8 mouse cellular contexts compared by ENCODE assay signal in the genomic region with DNA sequence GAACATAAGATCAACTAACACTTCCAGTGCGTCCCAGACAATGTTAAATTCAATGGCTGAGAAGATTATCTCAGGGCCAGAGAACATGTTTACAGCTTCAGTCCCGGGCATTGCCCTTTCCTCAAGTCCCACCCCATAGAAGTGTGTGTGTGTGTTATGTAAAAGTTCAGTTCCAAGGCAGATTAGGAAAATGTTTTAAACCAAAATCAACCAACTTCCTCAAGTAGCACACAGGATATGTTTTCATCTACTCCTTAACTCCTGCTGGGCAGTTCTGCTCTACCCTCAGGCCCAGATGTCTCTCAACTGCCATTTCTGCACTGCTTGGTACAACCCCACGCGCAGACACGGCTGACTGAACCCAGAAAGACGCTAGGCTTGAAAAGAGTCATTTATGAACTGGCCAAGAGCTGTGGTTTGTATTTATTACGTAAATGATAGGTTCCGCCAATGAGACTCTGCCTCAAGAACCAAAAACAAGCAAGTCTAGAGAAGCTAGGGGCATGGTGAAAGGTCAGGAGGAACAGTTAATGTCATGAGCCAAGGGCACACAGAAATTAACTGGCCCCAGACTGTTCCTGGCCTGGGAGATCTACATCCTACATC.
DNase-seq lines count a peak whose midpoint lies in the region; ATAC-seq and TF ChIP-seq lines count a peak whose summit lies in the region.

No protein-coding gene starts in this region.

- no peak overlapping the region for H3K4me2 ChIP-seq in lung, embryonic 14.5 days
- H3K4me2 ChIP-seq in neural tube, embryonic 15.5 days: no peak overlapping the region

- peak overlapping the region; percentile 30; the same call in 1 of the 2 replicates for H3K27ac ChIP-seq in lung, embryonic 14.5 days (ENCODE audit: low read depth)
- peak overlapping the region; percentile 5 for H3K27ac ChIP-seq in cortical plate, adult 2 months (ENCODE audit: insufficient read depth, low read length)
- H3K27ac ChIP-seq in neural tube, embryonic 15.5 days (replicated peaks): peak overlapping the region; percentile 2; the same call in 1 of the 2 replicates

- H3K4me1 ChIP-seq in lung, embryonic 14.5 days (ENCODE audit: insufficient read depth): peaks cover 9% of the 10 kb centered on the region
- H3K4me1 ChIP-seq in cortical plate, adult 2 months (ENCODE audit: control insufficient read depth, insufficient read depth, low read length): no peaks in the 10 kb centered on the region
- peaks cover 4% of the 10 kb centered on the region; the same call in 1 of the 2 replicates for H3K4me1 ChIP-seq in neural tube, embryonic 15.5 days

- H3K4me3 ChIP-seq in lung, embryonic 14.5 days (ENCODE audit: low read depth, low read length): no peak overlapping the region
- no peak overlapping the region for H3K4me3 ChIP-seq in cortical plate, adult 2 months (ENCODE audit: insufficient read depth, low read length)
- H3K4me3 ChIP-seq in neural tube, embryonic 15.5 days (replicated peaks): no peak overlapping the region

- peak; percentile 31 for DNase-seq in lung, embryonic 14.5 days
- no peak for DNase-seq in lung, postnatal 14 days
- DNase-seq in kidney, postnatal 36 days: peak; percentile 63 to 72
- DNase-seq in cerebellum, adult 11 months: no peak
- no peak for DNase-seq in cerebellum, adult 18-20 months
- no peak for DNase-seq in left cerebral cortex, postnatal 14 days (ENCODE audit: low spot score in 2 of 2)

- no peaks in the 10 kb centered on the region for H3K27me3 ChIP-seq in lung, embryonic 14.5 days (ENCODE audit: insufficient read depth, low read length)
- no peaks in the 10 kb centered on the region for H3K27me3 ChIP-seq in neural tube, embryonic 15.5 days (replicated peaks)

- no peak for TF ChIP-seq CTCF in lung, embryonic 14.5 days (IDR thresholded peaks at IDR 0.05; ENCODE audit: low read depth)
- TF ChIP-seq CTCF in cortical plate, adult 2 months (IDR thresholded peaks at IDR 0.05; ENCODE audit: extremely low read depth, insufficient read depth, low read length): no peak

- no peak overlapping the region for H3K9ac ChIP-seq in lung, embryonic 14.5 days
- no peak overlapping the region for H3K9ac ChIP-seq in neural tube, embryonic 15.5 days (replicated peaks)

- TF ChIP-seq POLR2A in cortical plate, adult 2 months (IDR thresholded peaks at IDR 0.05; ENCODE audit: extremely low read depth, insufficient read depth, low read length): no peak

- intact Hi-C loops in left cerebral cortex, postnatal 14 days (cut with DNase I): no loop called here

- no peaks in the 10 kb centered on the region for H3K9me3 ChIP-seq in lung, embryonic 14.5 days (ENCODE audit: low read depth, low read length)
- no peaks in the 10 kb centered on the region for H3K9me3 ChIP-seq in neural tube, embryonic 15.5 days (replicated peaks)

- no peaks in the 10 kb centered on the region for H3K36me3 ChIP-seq in lung, embryonic 14.5 days (ENCODE audit: insufficient read depth)
- no peaks in the 10 kb centered on the region for H3K36me3 ChIP-seq in neural tube, embryonic 15.5 days

- no peak for ATAC-seq in lung, embryonic 14.5 days (ENCODE audit: insufficient read depth)
- no peak for ATAC-seq in neural tube, embryonic 15.5 days (ENCODE audit: low FRiP score)

- 47% methylated on average over 8 of the region's 8 CpGs for WGBS in lung, embryonic 14.5 days
- 48% methylated on average over 8 of the region's 8 CpGs for WGBS in neural tube, embryonic 15.5 days

Comparison
In these comparisons a context has a peak if more than half of its experiments do, and no peak if none do; other contexts are left out.
1. DNase-seq: peak in lung, embryonic 14.5 days (single experiment) and kidney, postnatal 36 days (2 of 2); none in lung, postnatal 14 days (single experiment), cerebellum, adult 11 months (single experiment), cerebellum, adult 18-20 months (0 of 2) and left cerebral cortex, postnatal 14 days (0 of 2).
2. Peak in every context shown above with its lines, with median percentiles within 50 percentile points of each other: H3K27ac ChIP-seq.